Mouse (Mus musculus): ENCODE data around the gene Uso1. TPM values are rescaled to one million over a fixed set of nuclear protein-coding genes. Genes with fewer than 3 reads are reported as not detected.
"Not testable (repeated sequence)": the region's sequence is repeated elsewhere in the genome, so short reads cannot be mapped to it uniquely, and the experiment has no call there.

Gene Uso1
- polyA plus RNA-seq, 1 experiment, result 46.2 TPM

DNA sequence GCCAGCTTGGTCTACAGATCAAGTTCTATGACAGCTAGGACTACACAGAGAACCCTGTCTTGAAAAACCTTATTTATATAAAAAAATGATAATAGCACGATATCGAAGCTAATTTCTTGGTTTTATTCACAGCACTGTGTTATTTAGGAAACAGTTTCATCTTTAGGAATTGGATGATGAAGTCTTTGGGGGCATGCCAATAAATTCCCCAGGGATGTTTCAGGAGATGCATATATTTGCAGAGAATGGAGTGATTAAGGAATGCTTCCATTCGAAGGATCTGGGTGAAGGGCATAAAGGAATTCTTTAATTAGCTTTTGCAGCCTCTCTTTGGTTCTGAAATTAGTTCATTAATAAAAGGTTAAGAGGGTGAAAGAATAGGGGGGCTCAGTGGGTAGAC, 12.3 kb upstream of the Uso1 start:
- H3K4me3 ChIP-seq (ENCODE audit: insufficient read depth, low read length), result no peak overlapping the region
- H3K27ac ChIP-seq (ENCODE audit: insufficient read depth, low read length), result no peak overlapping the region
- no peak for TF ChIP-seq CTCF (IDR thresholded peaks at IDR 0.05; ENCODE audit: extremely low read depth, insufficient read depth, low read length)
- no peak for TF ChIP-seq POLR2A (IDR thresholded peaks at IDR 0.05; ENCODE audit: extremely low read depth, insufficient read depth, low read length)
- H3K4me1 ChIP-seq (ENCODE audit: control insufficient read depth, insufficient read depth, low read length), result no peaks in the 10 kb centered on the region

DNA sequence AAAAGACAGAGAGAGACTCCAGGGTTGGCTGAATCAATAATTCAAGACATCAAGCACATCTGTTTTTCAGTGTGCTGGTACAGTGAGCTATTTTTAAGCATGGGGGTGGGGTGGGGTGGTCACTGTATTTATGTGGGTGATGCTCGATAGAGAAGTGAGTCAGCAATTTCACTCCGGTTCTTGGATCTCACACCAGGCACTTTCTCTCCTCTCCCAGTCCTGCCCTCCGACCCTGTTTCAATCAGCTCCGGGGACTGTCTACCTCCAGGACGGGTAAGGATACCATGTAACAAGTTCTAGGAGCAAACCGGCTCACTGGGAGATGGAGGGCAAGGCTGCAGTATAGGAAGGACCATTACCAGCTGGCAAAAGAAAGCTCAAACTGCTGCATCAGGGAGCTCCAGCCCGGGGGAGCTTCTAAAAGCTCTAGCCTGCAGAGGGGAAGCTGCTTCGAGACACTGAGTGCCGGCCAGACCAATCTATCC, 10.6 kb upstream of the Uso1 start:
- no peak for TF ChIP-seq CTCF (IDR thresholded peaks at IDR 0.05; ENCODE audit: extremely low read depth, insufficient read depth, low read length)
- Histone ChIP-seq H3K4me1 (ENCODE audit: control insufficient read depth, insufficient read depth, low read length) (no peaks in the 10 kb centered on the region), H3K4me3 (ENCODE audit: insufficient read depth, low read length) (no peak overlapping the region), H3K27ac (ENCODE audit: insufficient read depth, low read length) (no peak overlapping the region)

DNA sequence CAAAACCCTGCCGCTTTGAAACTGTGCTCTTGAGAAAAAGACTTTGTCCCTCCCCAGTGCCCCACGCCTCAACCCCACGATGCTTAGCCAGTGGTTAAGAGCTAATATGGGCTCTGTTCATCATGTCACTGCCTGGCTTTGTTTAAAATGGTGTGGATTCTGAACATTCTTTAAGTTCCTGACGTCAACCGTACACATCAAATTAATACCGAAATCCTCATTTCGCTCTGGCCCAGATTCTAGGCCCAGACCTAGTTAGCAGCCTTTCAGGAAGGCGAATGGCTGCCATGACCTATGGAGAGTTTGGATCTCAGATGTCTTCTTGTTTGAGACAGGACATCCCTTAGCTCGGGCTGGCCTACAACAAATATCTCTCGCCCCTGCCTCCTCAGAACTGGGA, 10.0 kb upstream of the Uso1 start:
- H3K4me1 ChIP-seq (ENCODE audit: control insufficient read depth, insufficient read depth, low read length), result no peaks in the 10 kb centered on the region
- no peak overlapping the region for H3K27ac ChIP-seq (ENCODE audit: insufficient read depth, low read length)
- TF ChIP-seq POLR2A (IDR thresholded peaks at IDR 0.05; ENCODE audit: extremely low read depth, insufficient read depth, low read length), result no peak
- no peak for TF ChIP-seq CTCF (IDR thresholded peaks at IDR 0.05; ENCODE audit: extremely low read depth, insufficient read depth, low read length)
- H3K4me3 ChIP-seq (ENCODE audit: insufficient read depth, low read length), result no peak overlapping the region

DNA sequence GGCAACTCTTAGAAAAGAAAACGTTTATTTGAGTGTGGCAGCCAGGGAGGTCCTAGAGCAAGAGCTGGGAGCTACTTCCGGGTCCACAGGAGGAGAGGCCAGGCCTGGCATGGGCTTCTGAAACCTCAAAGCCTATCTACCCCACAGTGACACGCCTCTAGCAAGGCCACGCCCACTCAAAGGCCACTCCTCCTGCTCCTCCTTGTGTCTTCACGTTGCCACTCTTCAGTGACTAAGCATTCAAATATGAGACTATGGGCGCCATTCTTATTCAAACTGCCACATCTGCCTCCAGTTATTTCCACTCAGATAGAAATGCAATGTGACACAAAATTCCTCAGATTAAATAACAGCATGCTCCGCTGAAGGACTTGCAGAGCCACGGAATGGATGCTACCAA, 9.2 kb upstream of the Uso1 start:
- TF ChIP-seq CTCF (IDR thresholded peaks at IDR 0.05; ENCODE audit: extremely low read depth, insufficient read depth, low read length) (no peak), POLR2A (IDR thresholded peaks at IDR 0.05; ENCODE audit: extremely low read depth, insufficient read depth, low read length) (no peak)
- no peak overlapping the region for H3K4me3 ChIP-seq (ENCODE audit: insufficient read depth, low read length)
- H3K27ac ChIP-seq (ENCODE audit: insufficient read depth, low read length), result no peak overlapping the region
- no peaks in the 10 kb centered on the region for H3K4me1 ChIP-seq (ENCODE audit: control insufficient read depth, insufficient read depth, low read length)

DNA sequence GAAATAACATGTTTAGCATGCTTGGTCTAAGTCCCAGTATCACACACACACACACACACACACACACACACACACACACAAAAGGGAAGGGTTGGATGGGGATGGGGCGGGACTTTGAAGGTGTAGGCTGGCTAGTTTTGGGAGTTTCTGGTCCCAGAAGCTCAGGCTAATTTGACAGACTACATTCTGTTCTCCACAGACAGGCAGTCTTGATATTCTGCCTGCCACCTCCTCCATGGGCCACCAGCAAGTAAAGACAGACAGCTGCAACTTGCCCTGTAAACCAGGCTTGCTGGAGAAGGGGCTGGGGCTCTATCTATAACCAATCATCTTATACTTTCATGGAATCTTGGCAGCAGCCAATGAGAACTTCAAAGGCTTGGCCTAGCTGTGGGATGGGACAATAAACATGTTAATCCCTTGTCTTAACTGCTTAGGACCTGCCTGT, 8.4 kb upstream of the Uso1 start:
- Histone ChIP-seq H3K27ac (ENCODE audit: insufficient read depth, low read length) (no peak overlapping the region), H3K4me3 (ENCODE audit: insufficient read depth, low read length) (no peak overlapping the region), H3K4me1 (ENCODE audit: control insufficient read depth, insufficient read depth, low read length) (no peaks in the 10 kb centered on the region)
- TF ChIP-seq CTCF (IDR thresholded peaks at IDR 0.05; ENCODE audit: extremely low read depth, insufficient read depth, low read length), result no peak
- TF ChIP-seq POLR2A (IDR thresholded peaks at IDR 0.05; ENCODE audit: extremely low read depth, insufficient read depth, low read length), result no peak

DNA sequence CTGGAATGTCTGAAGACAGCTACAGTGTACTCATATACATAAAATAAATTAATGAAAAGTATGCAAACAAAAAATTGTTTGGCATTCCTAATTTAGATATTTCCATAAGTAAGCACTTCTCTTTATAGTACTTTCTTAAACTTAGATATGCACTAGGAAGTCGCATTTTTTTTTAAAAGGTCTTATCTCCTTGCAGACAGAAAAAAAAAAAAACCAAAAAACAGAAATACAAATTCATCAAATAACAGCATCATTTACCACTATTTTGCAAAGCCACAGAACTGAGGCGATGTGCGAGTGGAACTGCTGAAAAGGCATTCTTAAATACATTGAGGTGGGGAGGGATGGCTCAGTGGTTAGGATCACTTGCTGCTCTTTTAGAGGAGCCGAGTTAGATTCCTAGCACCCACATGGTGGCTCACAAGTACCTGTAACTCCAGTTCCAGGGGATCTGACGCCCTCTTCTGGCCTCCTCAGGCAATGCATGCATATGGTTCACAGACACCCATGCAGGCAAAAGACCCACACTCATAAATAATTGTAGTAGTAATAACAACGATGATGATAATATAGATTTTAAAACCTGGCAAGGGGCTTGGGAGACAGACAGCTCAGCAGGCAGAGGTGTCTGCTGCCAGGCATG, 7.6 kb upstream of the Uso1 start:
- no peaks in the 10 kb centered on the region for H3K4me1 ChIP-seq (ENCODE audit: control insufficient read depth, insufficient read depth, low read length)
- H3K4me3 ChIP-seq (ENCODE audit: insufficient read depth, low read length), result no peak overlapping the region
- no peak overlapping the region for H3K27ac ChIP-seq (ENCODE audit: insufficient read depth, low read length)
- TF ChIP-seq CTCF (IDR thresholded peaks at IDR 0.05; ENCODE audit: extremely low read depth, insufficient read depth, low read length) (no peak), POLR2A (IDR thresholded peaks at IDR 0.05; ENCODE audit: extremely low read depth, insufficient read depth, low read length) (no peak)

DNA sequence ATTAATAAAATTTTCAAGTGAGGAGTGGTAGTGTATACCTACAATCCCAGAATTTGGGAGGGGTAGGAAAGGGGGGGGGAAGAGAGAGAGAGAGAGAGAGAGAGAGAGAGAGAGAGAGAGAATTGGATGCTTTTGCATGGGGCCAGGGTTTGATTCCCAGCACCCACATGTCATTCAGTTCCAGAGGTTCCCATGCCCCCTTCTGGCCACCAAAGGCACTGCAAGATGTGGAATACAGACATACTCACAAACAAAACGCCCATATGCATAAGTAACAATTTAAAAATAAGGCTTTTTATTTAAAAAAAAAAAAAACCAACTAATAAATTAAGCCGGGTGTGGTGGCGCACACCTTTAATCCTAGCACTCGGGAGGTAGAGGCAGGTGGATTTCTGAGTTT, 5.6 kb upstream of the Uso1 start:
- TF ChIP-seq CTCF (IDR thresholded peaks at IDR 0.05; ENCODE audit: extremely low read depth, insufficient read depth, low read length), result no peak
- TF ChIP-seq POLR2A (IDR thresholded peaks at IDR 0.05; ENCODE audit: extremely low read depth, insufficient read depth, low read length), result no peak
- Histone ChIP-seq H3K27ac (ENCODE audit: insufficient read depth, low read length) (no peak overlapping the region), H3K4me1 (ENCODE audit: control insufficient read depth, insufficient read depth, low read length) (no peaks in the 10 kb centered on the region)

DNA sequence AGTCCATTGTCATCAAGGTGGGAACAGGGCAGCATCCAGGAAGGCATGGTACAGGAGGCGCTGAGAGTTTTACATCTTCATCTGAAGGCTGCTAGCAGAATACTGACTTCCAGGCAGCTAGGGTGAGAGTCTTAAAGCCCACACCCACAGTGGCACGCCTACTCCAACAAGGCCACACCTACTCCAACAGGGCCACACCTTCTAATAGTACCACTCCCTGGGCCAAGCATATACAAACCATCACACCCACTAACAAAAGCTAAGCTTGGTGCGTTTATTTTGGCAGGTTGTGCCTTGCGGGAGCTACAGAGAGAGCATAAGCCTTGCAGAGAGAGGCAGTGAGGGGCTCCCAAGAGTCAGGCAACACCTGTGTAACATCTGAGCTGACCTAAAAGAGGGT, 4.7 kb upstream of the Uso1 start:
- H3K4me3 ChIP-seq (ENCODE audit: insufficient read depth, low read length); H3K27ac ChIP-seq (ENCODE audit: insufficient read depth, low read length); H3K4me1 ChIP-seq (ENCODE audit: control insufficient read depth, insufficient read depth, low read length): not testable (repeated sequence)

More for the DNA sequence above, 5.6 kb upstream of the Uso1 start:
- H3K4me3 ChIP-seq (ENCODE audit: insufficient read depth, low read length), result no peak overlapping the region

DNA sequence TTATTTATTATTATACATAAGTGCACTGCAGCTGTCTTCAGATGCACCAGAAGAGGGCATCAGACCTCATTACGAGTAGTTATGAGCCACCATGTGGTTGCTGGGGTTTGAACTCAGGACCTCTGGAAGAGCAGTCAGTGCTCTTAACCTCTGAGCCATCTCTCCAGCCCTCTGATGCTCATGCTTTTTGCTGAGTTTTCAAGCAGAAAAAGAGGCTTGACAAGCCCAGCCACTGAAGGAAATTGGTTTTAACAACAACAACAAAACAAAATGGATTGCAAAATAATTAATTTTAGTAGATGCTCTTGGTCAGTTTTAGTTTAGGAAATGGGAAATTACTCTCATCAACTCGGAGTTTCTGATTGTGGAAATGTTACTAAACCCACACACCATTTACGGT, 2.8 kb upstream of the Uso1 start:
- Histone ChIP-seq H3K4me3 (ENCODE audit: insufficient read depth, low read length) (no peak overlapping the region), H3K4me1 (ENCODE audit: control insufficient read depth, insufficient read depth, low read length) (peaks cover 4% of the 10 kb centered on the region), H3K27ac (ENCODE audit: insufficient read depth, low read length) (no peak overlapping the region)
- no peak for TF ChIP-seq POLR2A (IDR thresholded peaks at IDR 0.05; ENCODE audit: extremely low read depth, insufficient read depth, low read length)
- TF ChIP-seq CTCF (IDR thresholded peaks at IDR 0.05; ENCODE audit: extremely low read depth, insufficient read depth, low read length), result no peak

DNA sequence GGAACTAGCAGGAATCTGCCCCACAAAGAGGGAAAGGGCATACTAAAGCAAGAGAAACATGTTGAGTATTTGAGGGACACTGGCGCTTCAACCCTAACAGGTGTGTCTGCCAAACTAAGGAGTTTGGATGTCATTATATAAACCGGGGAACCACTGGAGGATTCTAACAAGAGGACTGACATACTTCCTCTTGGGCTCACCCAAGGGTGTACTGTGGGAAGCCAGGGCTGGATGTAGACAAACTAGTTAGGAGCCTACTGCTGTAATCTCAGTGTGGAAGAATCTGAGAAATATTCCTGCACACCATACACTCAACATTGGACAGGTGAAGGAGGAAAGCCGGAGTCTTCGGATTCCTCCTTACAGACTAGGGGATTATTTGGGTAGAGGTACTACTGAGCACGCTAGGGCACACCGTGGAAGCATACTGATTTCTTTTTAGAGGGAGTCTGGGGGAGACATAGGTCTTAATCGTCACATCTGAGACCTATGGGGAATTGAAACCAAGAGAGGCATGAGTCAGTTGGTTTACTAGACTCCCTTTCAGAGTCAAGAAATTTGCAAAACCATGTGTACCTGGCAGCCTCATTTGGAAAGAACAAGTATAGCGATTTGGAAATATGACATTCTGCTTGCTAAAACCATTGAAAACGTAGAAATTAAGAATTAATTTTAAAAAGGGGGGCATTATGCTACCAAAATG, 1.1 kb upstream of the Uso1 start:
- Histone ChIP-seq H3K4me1 (ENCODE audit: control insufficient read depth, insufficient read depth, low read length) (peaks cover 4% of the 10 kb centered on the region), H3K4me3 (ENCODE audit: insufficient read depth, low read length) (peak overlapping the region; percentile 65; the same call in 1 of the 2 replicates), H3K27ac (ENCODE audit: insufficient read depth, low read length) (no peak overlapping the region)
- TF ChIP-seq POLR2A (IDR thresholded peaks at IDR 0.05; ENCODE audit: extremely low read depth, insufficient read depth, low read length) (no peak), CTCF (IDR thresholded peaks at IDR 0.05; ENCODE audit: extremely low read depth, insufficient read depth, low read length) (no peak)
